In the genomic region with DNA sequence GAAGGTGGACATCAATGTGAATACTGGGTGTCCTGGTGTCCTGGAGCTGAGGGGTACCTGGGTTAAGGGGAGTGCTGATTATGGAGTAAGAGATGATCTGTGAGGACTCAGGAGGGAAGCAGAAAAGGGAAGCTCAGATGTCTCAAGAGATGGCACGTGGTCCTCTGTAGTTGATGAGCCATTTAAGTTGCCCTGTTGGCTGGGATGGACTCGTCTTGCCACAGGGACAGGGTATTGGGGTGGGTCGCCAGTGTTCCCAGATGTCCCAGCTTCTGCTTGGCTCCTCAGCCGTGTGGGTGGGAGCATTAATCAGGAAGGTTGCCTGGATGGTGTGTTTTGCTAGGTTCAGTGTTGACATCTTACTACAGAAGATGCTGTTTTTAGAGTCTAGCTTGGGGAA, we compare ENCODE assay signal across 10 mouse cellular contexts. TPM values are rescaled to one million over a fixed set of nuclear protein-coding genes. Genes with fewer than 3 reads are reported as not detected.
DNase-seq lines count a peak whose midpoint lies in the region; ATAC-seq and TF ChIP-seq lines count a peak whose summit lies in the region.
"Had no signal": no experiment of that assay in that cellular context is flagged by ENCODE, and none has a peak within 500 bp of the region (broad histone marks: within the 10 kb centered on the region; RNA-seq: fewer than 3 reads in every experiment).

No protein-coding gene starts in this region.

- no peak overlapping the region for H3K4me3 ChIP-seq in lung, embryonic 14.5 days (ENCODE audit: low read depth, low read length)
- no peak overlapping the region for H3K4me3 ChIP-seq in CH12.LX (replicated peaks in 1 of 3; ENCODE audit: low read depth in 2 of 3, low read length in 2 of 3, poor library complexity in 1 of 3)
- H3K4me3 ChIP-seq in limb, embryonic 13.5 days, result peak overlapping the region; percentile 92; the same call in 1 of the 2 replicates

- H3K27ac ChIP-seq in lung, embryonic 14.5 days (ENCODE audit: low read depth), result no peak overlapping the region
- H3K27ac ChIP-seq in CH12.LX (ENCODE audit: insufficient read depth, low read depth), result peak overlapping the region; percentile 3; the same call in 1 of the 2 replicates
- H3K27ac ChIP-seq in limb, embryonic 13.5 days, result no peak overlapping the region

- no peak for TF ChIP-seq POLR2A in CH12.LX (IDR thresholded peaks at IDR 0.05; ENCODE audit: low read depth, low read length)

- no peak for TF ChIP-seq CTCF in lung, embryonic 14.5 days (IDR thresholded peaks at IDR 0.05; ENCODE audit: low read depth)
- no peak for TF ChIP-seq CTCF in CH12.LX (conservative IDR thresholded peaks at IDR 0.05 in 1 of 2, IDR thresholded peaks at IDR 0.05 in 1 of 2; ENCODE audit: low read depth in 2 of 2, low read length in 2 of 2)

- in situ Hi-C loops in CH12.LX (cut with MboI; ENCODE audit: low pct_ligation_motif_present, low pct_unique_long_range_greater_than_20kb, low sequenced_read_pairs), result loop anchor here (10.0 kb wide), 1 partner anchor 112 kb away; the partner anchor contains the start of gene Ube2j2

- ATAC-seq in lung, embryonic 14.5 days (ENCODE audit: insufficient read depth), result no peak
- ATAC-seq in limb, embryonic 13.5 days (ENCODE audit: low FRiP score, low read depth), result no peak

- WGBS in lung, embryonic 14.5 days, result 81% methylated on average over 4 of the region's 4 CpGs
- WGBS in limb, embryonic 13.5 days, result 84% methylated on average over 4 of the region's 4 CpGs

- peaks cover 20% of the 10 kb centered on the region for H3K79me2 ChIP-seq in CH12.LX (replicated peaks; ENCODE audit: control insufficient read depth, extremely low read depth, insufficient read depth, poor library complexity, severe bottlenecking)

- dilution Hi-C loops in CH12.LX (cut with MboI; ENCODE audit: extremely low pct_ligation_motif_present, extremely low pct_unique_long_range_greater_than_20kb, low sequenced_read_pairs), result no loop called here

- H3K4me2 ChIP-seq in lung, embryonic 14.5 days, result peak overlapping the region; percentile 93; the same call in 1 of the 2 replicates
- H3K4me2 ChIP-seq in CH12.LX (ENCODE audit: insufficient read depth, low read depth, poor library complexity, severe bottlenecking), result no peak overlapping the region
- peak overlapping the region; percentile 97 for H3K4me2 ChIP-seq in limb, embryonic 13.5 days (replicated peaks)

- no peak for TF ChIP-seq EP300 in CH12.LX (IDR thresholded peaks at IDR 0.05; ENCODE audit: low read length)

- peak; percentile 32 for DNase-seq in cerebellum, adult 9-11 months
- no peak for DNase-seq in cerebellum, postnatal 36 days
- DNase-seq in lung, embryonic 14.5 days, result no peak
- DNase-seq in lung, postnatal 10 days, result no peak
- DNase-seq in CH12.LX (ENCODE audit: extremely low read depth), result no peak
- DNase-seq in natural killer cell, adult 2 months (ENCODE audit: low spot score in 2 of 2), result no peak
- DNase-seq in layer of hippocampus, adult 11-12 months (ENCODE audit: low spot score), result no peak

- H3K4me1 ChIP-seq in lung, embryonic 14.5 days (ENCODE audit: insufficient read depth), result peaks cover 13% of the 10 kb centered on the region; the same call in 1 of the 2 replicates
- peaks cover 7 to 32% of the 10 kb centered on the region in 2 experiments for H3K4me1 ChIP-seq in CH12.LX (ENCODE audit: control insufficient read depth in 1 of 2, insufficient read depth in 2 of 2)
- peaks cover 27% of the 10 kb centered on the region for H3K4me1 ChIP-seq in limb, embryonic 13.5 days

- no peaks in the 10 kb centered on the region for H3K27me3 ChIP-seq in lung, embryonic 14.5 days (ENCODE audit: insufficient read depth, low read length)
- H3K27me3 ChIP-seq in CH12.LX (replicated peaks), result no peaks in the 10 kb centered on the region
- no peaks in the 10 kb centered on the region for H3K27me3 ChIP-seq in limb, embryonic 13.5 days
- H3K27me3 ChIP-seq: kidney, embryonic 15.5 days had no signal

- H3K9ac ChIP-seq in lung, embryonic 14.5 days, result no peak overlapping the region; the same call in 1 of the 2 replicates
- H3K9ac ChIP-seq in CH12.LX (ENCODE audit: insufficient read depth, low read depth), result no peak overlapping the region; the same call in 1 of the 2 replicates
- no peak overlapping the region for H3K9ac ChIP-seq in limb, embryonic 13.5 days

- TF ChIP-seq RAD21 in CH12.LX (IDR thresholded peaks at IDR 0.05; ENCODE audit: low read depth, low read length), result no peak

- H3K9me3 ChIP-seq in lung, embryonic 14.5 days (ENCODE audit: low read depth, low read length), result no peaks in the 10 kb centered on the region
- no peaks in the 10 kb centered on the region for H3K9me3 ChIP-seq in CH12.LX (replicated peaks; ENCODE audit: low read length)
- no peaks in the 10 kb centered on the region for H3K9me3 ChIP-seq in limb, embryonic 13.5 days
- H3K9me3 ChIP-seq: kidney, embryonic 15.5 days had no signal

- H3K36me3 ChIP-seq in lung, embryonic 14.5 days (ENCODE audit: insufficient read depth), result peaks cover 14% of the 10 kb centered on the region
- peaks cover 6 to 39% of the 10 kb centered on the region in 2 experiments for H3K36me3 ChIP-seq in CH12.LX (replicated peaks in 1 of 2; ENCODE audit: control insufficient read depth in 1 of 2, insufficient read depth in 1 of 2, low read length in 1 of 2)
- H3K36me3 ChIP-seq in limb, embryonic 13.5 days, result peaks cover 8% of the 10 kb centered on the region

TF ChIP-seq in CH12.LX, 34 proteins besides CTCF, POLR2A, EP300 and RAD21:
- no peak for TF ChIP-seq BHLHE40 (IDR thresholded peaks at IDR 0.05; ENCODE audit: low read depth, low read length)
- TF ChIP-seq ZKSCAN1 (IDR thresholded peaks at IDR 0.05; ENCODE audit: borderline replicate concordance, low read depth, low read length), result no peak
- no peak for TF ChIP-seq MAX (IDR thresholded peaks at IDR 0.05; ENCODE audit: low read length)
- TF ChIP-seq ZMIZ1 (IDR thresholded peaks at IDR 0.05; ENCODE audit: low read depth, low read length), result no peak
- TF ChIP-seq KAT2A (IDR thresholded peaks at IDR 0.05; ENCODE audit: insufficient replicate concordance, low read length), result no peak
- no peak for TF ChIP-seq TCF12 (IDR thresholded peaks at IDR 0.05; ENCODE audit: low read depth, low read length)
- no peak for TF ChIP-seq MYC (IDR thresholded peaks at IDR 0.05; ENCODE audit: low read depth, low read length)

RNA-seq across cellular contexts. Expression of gene Aurkaip1, which starts 2.2 kb away (rescaled TPM):
- 124 and 136 TPM in 2 replicates for polyA plus RNA-seq in lung, embryonic 14.5 days (2014; fragmentation: Nextera tagmentation; extraction: Ambion mirVana)
- 142 and 149 TPM in 2 replicates for total RNA-seq in CH12.LX (2012; rRNA removed)
- 162 and 182 TPM in 2 replicates for total RNA-seq in CH12.LX (2014; rRNA removed)
- polyA plus RNA-seq in CH12.LX (2012; ENCODE audit: insufficient read length, low read depth), result 138 and 141 TPM in 2 replicates
- 140 and 144 TPM in 2 replicates for polyA plus RNA-seq in limb, embryonic 13.5 days (2015; fragmentation: Nextera tagmentation; extraction: Ambion mirVana)

RNA-seq across cellular contexts. Expression of gene Mxra8, which starts 6.2 kb away (rescaled TPM):
- polyA plus RNA-seq in lung, embryonic 14.5 days (2014; fragmentation: Nextera tagmentation; extraction: Ambion mirVana), result 148 and 155 TPM in 2 replicates
- 17.2 and 24.0 TPM in 2 replicates for total RNA-seq in CH12.LX (2012; rRNA removed)
- 8.8 and 10.8 TPM in 2 replicates for total RNA-seq in CH12.LX (2014; rRNA removed)
- polyA plus RNA-seq in CH12.LX (2012; ENCODE audit: insufficient read length, low read depth), result 10.8 and 12.4 TPM in 2 replicates
- 76.6 and 92.7 TPM in 2 replicates for polyA plus RNA-seq in limb, embryonic 13.5 days (2015; fragmentation: Nextera tagmentation; extraction: Ambion mirVana)
- total RNA-seq: megakaryocyte progenitor cell, adult 5-6 weeks had no signal

RNA-seq across cellular contexts. Expression of gene Dvl1, which starts 14.0 kb away (rescaled TPM):
- polyA plus RNA-seq in lung, embryonic 14.5 days (2014; fragmentation: Nextera tagmentation; extraction: Ambion mirVana), result 11.3 and 17.8 TPM in 2 replicates
- 52.1 and 55.1 TPM in 2 replicates for total RNA-seq in CH12.LX (2012; rRNA removed)
- 25.8 and 28.5 TPM in 2 replicates for total RNA-seq in CH12.LX (2014; rRNA removed)
- 21.4 and 23.9 TPM in 2 replicates for polyA plus RNA-seq in CH12.LX (2012; ENCODE audit: insufficient read length, low read depth)
- 4.3 and 5.7 TPM in 2 replicates for polyA plus RNA-seq in limb, embryonic 13.5 days (2015; fragmentation: Nextera tagmentation; extraction: Ambion mirVana)

RNA-seq across cellular contexts. Expression of gene Ccnl2, which starts 20.9 kb away (rescaled TPM):
- polyA plus RNA-seq in lung, embryonic 14.5 days (2014; fragmentation: Nextera tagmentation; extraction: Ambion mirVana), result 172 and 174 TPM in 2 replicates
- total RNA-seq in CH12.LX (2012; rRNA removed), result 63.0 and 63.7 TPM in 2 replicates
- total RNA-seq in CH12.LX (2014; rRNA removed), result 67.7 and 79.7 TPM in 2 replicates
- 59.6 and 64.8 TPM in 2 replicates for polyA plus RNA-seq in CH12.LX (2012; ENCODE audit: insufficient read length, low read depth)
- polyA plus RNA-seq in limb, embryonic 13.5 days (2015; fragmentation: Nextera tagmentation; extraction: Ambion mirVana), result 211 and 231 TPM in 2 replicates

RNA-seq across cellular contexts. Expression of gene Tas1r3, which starts 29.9 kb away (rescaled TPM):
- polyA plus RNA-seq in lung, embryonic 14.5 days (2014; fragmentation: Nextera tagmentation; extraction: Ambion mirVana), result 0.16 and 0.22 TPM in 2 replicates
- total RNA-seq in CH12.LX (2012; rRNA removed) (0.63 and 0.89 TPM in 2 replicates), CH12.LX (2014; rRNA removed) (0.09 and 0.15 TPM in 2 replicates)
- polyA plus RNA-seq in CH12.LX (2012; ENCODE audit: insufficient read length, low read depth), result 0.34 and 0.47 TPM in 2 replicates
- polyA plus RNA-seq in limb, embryonic 13.5 days (2015; fragmentation: Nextera tagmentation; extraction: Ambion mirVana), result 0.25 and 0.33 TPM in 2 replicates
